Mouse (Mus musculus) liver, postnatal 0 days (tissue): ENCODE data around the gene Rfxank. TPM values are rescaled to one million over a fixed set of nuclear protein-coding genes. Genes with fewer than 3 reads are reported as not detected.

Source experiments
- ATAC-seq: fragments of 200-750 bp; cut with Nextera tagmentation; 2 replicates; pipeline ENCODE4 v1.8.0; 2017; ENCODE audit warnings: mild to moderate bottlenecking, moderate library complexity
- DNase-seq: peaks from one replicate; pipeline ENCODE4 v3.0.0-alpha.2; 2016
- H3K27ac ChIP-seq: fragments of 300-500 bp; sonication (generic); 2 replicates; pipeline ENCODE4 v1.5.1; 2014; ENCODE audit warnings: antibody characterized with exemption, moderate library complexity, mild to moderate bottlenecking, low read depth
- H3K27me3 ChIP-seq: fragments of 300-500 bp; sonication (generic); 2 replicates; pipeline ENCODE4 v1.6.1; 2014; ENCODE audit warnings: low read length, control low read depth, mixed read lengths; ENCODE audit not compliant: insufficient read depth
- H3K36me3 ChIP-seq: fragments of 300-500 bp; sonication (generic); replicated peaks from 2 replicates; pipeline ENCODE4 v1.6.1; 2014; ENCODE audit warnings: mild to moderate bottlenecking, control low read depth, low read length, moderate library complexity, mixed read lengths; ENCODE audit not compliant: insufficient read depth
- H3K4me1 ChIP-seq: fragments of 300-500 bp; sonication (generic); 2 replicates; pipeline ENCODE4 v1.6.1; 2014; ENCODE audit warnings: antibody characterized with exemption, mild to moderate bottlenecking, control low read depth; ENCODE audit not compliant: insufficient read depth
- H3K4me2 ChIP-seq: fragments of 300-500 bp; sonication (generic); 2 replicates; pipeline ENCODE4 v1.6.1; 2014; ENCODE audit warnings: low read depth, mild to moderate bottlenecking, low read length, moderate library complexity, mixed read lengths
- H3K4me3 ChIP-seq: fragments of 300-500 bp; sonication (generic); 2 replicates; pipeline ENCODE4 v1.5.1; 2014; ENCODE audit warnings: low read depth, low read length
- H3K9ac ChIP-seq: fragments of 300-500 bp; sonication (generic); replicated peaks from 2 replicates; pipeline ENCODE4 v1.6.1; 2014; ENCODE audit warnings: mild to moderate bottlenecking, moderate library complexity
- H3K9me3 ChIP-seq: fragments of 300-500 bp; sonication (generic); 2 replicates; pipeline ENCODE4 v1.6.1; 2016; ENCODE audit warnings: mild to moderate bottlenecking, control low read depth, low read length, mixed read lengths
- CTCF ChIP-seq: sonication (generic); IDR thresholded peaks from 2 replicates; pipeline ENCODE4 v1.5.1; 2016; ENCODE audit warnings: antibody characterized with exemption, low read depth
- EP300 ChIP-seq: IDR thresholded peaks from 2 replicates; pipeline ENCODE4 v1.6.1; 2016; ENCODE audit warnings: antibody characterized with exemption, low read depth, mild to moderate bottlenecking
- WGBS: fragments of 180-500 bp; shearing (Covaris S2); extraction: QIAGEN DNeasy Blood & Tissue Kit; methylation state at CpG from one replicate; pipeline ENCODE4 v1.1.7; 2014; ENCODE audit not compliant: insufficient replicate concordance; 5-methylcytosine and 5-hydroxymethylcytosine counted together
- polyA plus RNA-seq: library from polyadenylated mRNA; unstranded; fragments of >200 nt; fragmentation: Nextera tagmentation; extraction: Ambion mirVana; gene quantifications from 2 replicates; pipeline ENCODE4 v1.2.1, GENCODE M21; 2015

Gene Rfxank
- polyA plus RNA-seq, 1 experiment from 2014 or later: 3.6 TPM

GRCm38 (mm10) chr8:70128435-70128834 lies 10.5 kb downstream of the Rfxank start:
- Histone ChIP-seq H3K27me3 (no peaks in the 10 kb centered on the region), H3K4me2 (no peak overlapping the region), H3K4me3 (no peak overlapping the region), H3K4me1 (peaks cover 17% of the 10 kb centered on the region), H3K9me3 (no peaks in the 10 kb centered on the region), H3K36me3 (no peaks in the 10 kb centered on the region; the same call in 1 of the 2 replicates), H3K9ac (no peak overlapping the region), H3K27ac (no peak overlapping the region)
- TF ChIP-seq CTCF (no peak), EP300 (no peak)
- ATAC-seq: no peak
- no peak for DNase-seq
- WGBS: 81% methylated on average over 3 of the region's 3 CpGs

GRCm38 (mm10) chr8:70124992-70125391 lies 14.0 kb downstream of the Rfxank start:
- TF ChIP-seq EP300: no peak
- TF ChIP-seq CTCF: no peak
- H3K4me2 ChIP-seq: no peak overlapping the region
- peaks cover 8% of the 10 kb centered on the region for H3K4me1 ChIP-seq
- no peak overlapping the region for H3K9ac ChIP-seq
- H3K9me3 ChIP-seq: no peaks in the 10 kb centered on the region
- 58% methylated on average over 8 of the region's 8 CpGs for WGBS
- DNase-seq: no peak
- ATAC-seq: no peak
- no peaks in the 10 kb centered on the region for H3K36me3 ChIP-seq
- H3K27ac ChIP-seq: no peak overlapping the region
- no peak overlapping the region for H3K4me3 ChIP-seq
- H3K27me3 ChIP-seq: peaks cover 19% of the 10 kb centered on the region; the same call in 1 of the 2 replicates

DNA sequence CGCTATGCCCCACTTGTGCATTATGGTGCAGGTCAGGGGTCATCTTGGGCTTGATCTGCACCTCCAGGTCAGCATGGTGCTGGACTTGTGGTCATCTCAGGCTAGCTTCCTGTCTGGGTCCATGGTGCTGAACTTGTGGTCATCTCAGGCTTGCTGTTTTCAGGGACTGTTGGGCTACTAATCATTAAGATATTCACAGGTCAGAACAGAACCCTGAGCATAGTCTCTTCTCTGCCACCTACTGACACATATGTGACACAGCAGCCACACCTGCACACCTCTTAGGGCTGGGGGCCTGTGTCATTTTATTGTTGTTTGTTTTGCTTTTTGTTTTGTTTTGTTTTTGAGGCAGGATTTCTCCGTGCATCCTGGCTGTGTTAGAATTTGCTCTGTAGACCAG lies 16.1 kb downstream of the Rfxank start:
- H3K27ac ChIP-seq: no peak overlapping the region
- 48% methylated on average over 2 of the region's 2 CpGs for WGBS
- ATAC-seq (no peak), DNase-seq (no peak)
- H3K27me3 ChIP-seq: peaks cover 32% of the 10 kb centered on the region
- TF ChIP-seq EP300 (no peak), CTCF (peak; percentile 69)
- H3K9ac ChIP-seq: no peak overlapping the region
- H3K4me2 ChIP-seq: no peak overlapping the region
- H3K36me3 ChIP-seq: no peaks in the 10 kb centered on the region
- H3K9me3 ChIP-seq: no peaks in the 10 kb centered on the region
- H3K4me3 ChIP-seq: no peak overlapping the region
- H3K4me1 ChIP-seq: no peaks in the 10 kb centered on the region

DNA sequence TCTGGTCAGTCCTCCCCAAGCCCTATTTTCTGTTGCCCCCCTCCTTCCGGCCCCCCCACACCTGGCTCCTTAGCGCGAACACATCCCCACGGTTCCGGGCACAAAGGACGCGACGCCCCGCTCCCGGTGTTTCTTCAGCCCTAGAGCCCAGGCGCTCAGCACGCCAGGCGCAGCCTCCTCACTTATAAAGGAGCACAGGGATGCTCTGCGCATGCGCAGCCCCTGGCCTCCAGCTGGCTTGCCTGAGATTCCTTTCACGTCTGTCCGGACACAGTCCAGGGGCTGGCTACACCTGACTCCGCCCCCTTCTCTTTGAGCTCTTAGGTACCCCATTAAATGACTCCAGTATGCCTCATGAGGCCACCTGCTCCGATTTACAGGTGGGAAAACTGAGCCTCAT lies 18.3 kb downstream of the Rfxank start, which contains the start of gene Ncan:
Ncan (minus strand) TSS at position 207 of the 400 bp plus-strand sequence.
- Histone ChIP-seq H3K9me3 (no peaks in the 10 kb centered on the region), H3K27ac (no peak within 1 kb of the TSS), H3K4me3 (no peak within 1 kb of the TSS), H3K9ac (no peak within 1 kb of the TSS), H3K4me2 (no peak within 1 kb of the TSS), H3K4me1 (no peaks in the 10 kb centered on the region), H3K27me3 (peaks cover 42% of the 10 kb centered on the region), H3K36me3 (no peaks in the 10 kb centered on the region)
- 6% methylated on average over 19 of the region's 19 CpGs for WGBS
- peak; percentile 47 for DNase-seq
- ATAC-seq: no peak
- TF ChIP-seq CTCF (no peak), EP300 (no peak)

GRCm38 (mm10) chr8:70118726-70119700 lies 19.9 kb downstream of the Rfxank start:
- Histone ChIP-seq H3K4me1 (no peaks in the 10 kb centered on the region), H3K36me3 (no peaks in the 10 kb centered on the region), H3K27ac (no peak overlapping the region), H3K4me2 (no peak overlapping the region), H3K9ac (no peak overlapping the region), H3K4me3 (no peak overlapping the region), H3K27me3 (peaks cover 56% of the 10 kb centered on the region), H3K9me3 (no peaks in the 10 kb centered on the region)
- TF ChIP-seq CTCF (no peak), EP300 (no peak)
- DNase-seq (no peak), ATAC-seq (no peak)
- WGBS: 14% methylated on average over 17 of the region's 17 CpGs

DNA sequence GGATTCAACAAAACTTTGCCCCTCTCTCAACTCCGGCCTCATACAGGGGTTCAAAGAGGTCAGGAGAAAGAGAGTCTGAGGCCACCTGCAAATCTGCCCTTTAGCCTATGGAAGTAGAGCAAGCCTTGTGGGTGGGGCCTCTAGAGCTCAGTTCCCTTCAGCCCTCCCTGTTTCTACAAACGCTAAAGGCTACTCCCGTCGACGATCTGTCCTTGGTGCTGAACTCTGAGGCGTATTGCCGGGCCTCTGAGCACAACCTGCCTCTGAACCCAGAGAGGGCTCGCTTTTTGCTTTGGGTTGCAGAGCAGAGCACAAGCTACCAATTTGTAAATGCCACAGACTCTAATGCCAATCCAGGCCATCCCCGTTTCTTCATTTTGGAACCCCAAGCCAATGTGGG lies 21.3 kb downstream of the Rfxank start:
- TF ChIP-seq CTCF (no peak), EP300 (no peak)
- Histone ChIP-seq H3K4me1 (no peaks in the 10 kb centered on the region), H3K4me3 (no peak overlapping the region), H3K27me3 (peaks cover 67% of the 10 kb centered on the region), H3K4me2 (no peak overlapping the region), H3K36me3 (no peaks in the 10 kb centered on the region), H3K9me3 (no peaks in the 10 kb centered on the region), H3K9ac (no peak overlapping the region), H3K27ac (no peak overlapping the region)
- DNase-seq (peak; percentile 57), ATAC-seq (no peak)
- WGBS: 4% methylated on average over 9 of the region's 9 CpGs
